Mouse (Mus musculus) spleen, adult 18-20 months (tissue): ENCODE measurements around the gene Dpysl5.

Experiments
- DNase-seq, 2 experiments: peaks; one replicate each; pipeline ENCODE4 v3.0.0; 2022; ENCODE audit warnings: mixed read lengths in 2 of 2

The Dpysl5 gene

DNA sequence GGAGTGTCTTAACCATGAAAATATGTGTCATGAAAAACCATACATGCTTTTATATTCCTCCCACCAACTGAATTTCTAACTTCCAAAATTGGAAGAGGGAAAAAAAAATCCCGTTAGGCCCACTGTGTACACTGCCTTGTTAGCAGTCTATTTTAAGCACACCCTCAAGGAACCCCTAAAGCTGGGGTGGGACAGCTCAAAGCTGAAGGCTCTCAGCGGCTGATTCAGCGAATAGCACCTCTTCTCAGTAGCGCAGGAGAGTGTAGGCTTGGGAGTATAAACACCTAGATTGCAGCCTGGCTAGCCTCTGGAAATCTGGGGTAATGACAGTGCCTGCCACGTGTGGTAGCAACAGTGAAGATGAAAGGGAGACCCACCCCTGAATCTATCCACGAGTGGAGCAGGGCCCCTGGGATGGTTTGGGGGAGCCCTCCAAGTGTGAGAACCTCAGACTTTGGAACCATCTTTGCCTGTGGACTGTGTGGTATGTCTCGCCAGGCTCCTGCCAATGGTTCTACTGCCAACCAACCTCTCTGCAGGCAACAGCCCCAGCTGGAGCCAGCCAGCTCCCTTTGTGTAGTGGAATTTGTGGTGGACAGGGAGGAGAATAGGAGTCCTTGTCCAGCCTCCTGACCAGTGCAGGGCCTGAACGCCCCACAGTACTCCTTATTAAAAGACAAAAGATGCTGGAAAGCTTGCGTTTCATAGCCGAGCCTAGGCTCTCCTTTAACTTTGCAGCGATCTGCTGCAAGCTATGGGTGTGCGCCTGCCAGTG is 54.4 kb downstream of the Dpysl5 start:
- DNase-seq, result no peak

DNA sequence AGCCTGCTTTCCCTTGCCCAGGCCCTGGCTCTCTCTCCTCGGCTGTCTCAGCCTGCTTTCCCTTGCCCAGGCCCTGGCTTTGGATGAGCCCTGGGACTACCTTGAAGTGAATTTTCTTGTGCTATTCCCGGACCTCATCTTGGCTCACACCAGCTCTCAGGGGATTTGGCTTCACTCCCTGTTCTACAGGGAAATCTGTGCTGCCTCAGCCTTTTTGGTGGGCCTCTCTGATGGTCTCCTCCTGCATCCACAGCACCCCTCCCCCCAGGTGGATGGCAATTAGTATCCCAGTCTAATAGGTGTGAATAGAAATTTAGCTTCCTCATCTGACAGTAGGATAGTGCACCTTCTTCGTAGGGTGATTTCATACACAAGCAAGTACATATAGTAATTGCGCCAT is 56.7 kb downstream of the Dpysl5 start:
- DNase-seq, result no peak

DNA sequence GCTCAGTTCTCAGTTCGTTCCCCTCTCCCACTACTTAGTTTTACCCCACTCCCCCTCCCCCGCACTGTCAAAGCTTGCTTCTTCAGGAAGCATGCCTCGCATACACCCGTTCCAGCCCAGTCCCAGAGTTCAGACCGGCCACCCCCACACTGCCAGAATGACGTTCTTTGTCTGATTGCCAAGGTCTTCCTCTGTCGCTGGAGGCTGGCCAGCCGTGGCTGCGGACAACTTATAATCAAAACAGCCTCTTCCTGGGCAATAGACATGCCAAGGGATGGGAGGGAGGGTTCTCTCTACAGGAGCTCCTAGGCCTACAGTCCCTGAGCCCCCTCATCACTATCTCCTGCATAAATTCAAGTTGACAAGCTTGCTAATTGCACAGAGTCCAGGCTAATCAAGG is 57.2 kb downstream of the Dpysl5 start:
- DNase-seq, result peak in 1 of 2 experiments; percentile 9

DNA sequence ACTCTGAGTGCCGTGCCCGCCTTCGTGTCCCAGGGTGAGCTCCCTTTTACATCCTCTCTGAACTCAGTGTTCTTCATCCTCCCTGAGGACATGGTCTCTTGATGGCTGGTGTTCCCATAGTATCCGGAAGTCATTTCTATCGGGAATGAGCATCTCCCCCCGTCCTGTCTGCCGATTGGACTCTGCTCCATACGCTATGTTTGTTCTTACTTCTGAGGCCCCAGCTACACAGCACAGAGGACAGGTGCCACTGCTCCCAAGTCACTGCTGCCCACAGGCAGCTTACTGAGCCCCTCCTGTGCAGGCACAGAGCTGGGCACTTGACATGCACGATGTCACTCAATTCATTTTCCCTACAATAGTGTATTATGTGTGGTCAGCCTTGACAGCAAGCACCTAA is 57.7 kb downstream of the Dpysl5 start:
- DNase-seq, result no peak

DNA sequence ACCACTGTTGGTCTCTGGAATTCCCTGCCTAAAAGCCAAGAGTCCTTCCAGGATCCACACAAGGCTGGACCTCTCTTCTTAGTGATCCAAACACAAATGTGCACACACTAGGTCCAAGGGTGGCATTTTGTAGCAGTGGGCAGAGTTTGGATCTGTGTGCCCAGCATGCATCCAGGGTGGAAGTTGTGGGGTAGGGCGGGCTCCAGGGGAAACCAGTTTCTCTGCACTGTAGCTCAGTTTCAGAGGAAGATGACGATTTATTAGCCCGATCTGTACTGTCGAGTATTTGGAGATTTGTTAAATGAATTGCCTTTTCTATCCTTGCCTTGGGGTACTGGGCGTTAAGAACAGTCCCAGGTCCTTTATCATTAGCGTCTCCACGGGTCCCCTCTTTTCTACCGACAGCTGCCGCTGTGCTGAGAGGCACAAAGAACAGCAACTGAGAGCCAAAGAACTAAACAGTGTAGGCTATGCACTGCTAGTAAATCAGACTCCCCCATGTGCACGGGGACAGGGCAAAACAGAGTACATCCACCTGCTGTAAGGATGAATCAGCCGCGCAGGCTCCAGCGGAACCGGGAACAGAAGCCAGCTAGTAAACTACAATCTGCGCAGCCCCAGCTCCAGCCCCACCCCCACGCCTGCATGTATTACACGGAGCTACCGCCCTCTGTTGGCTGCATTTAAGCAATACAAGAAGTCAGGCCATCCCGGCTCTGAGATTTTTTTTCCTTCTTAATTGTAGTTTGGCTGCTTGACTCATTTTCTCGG is 63.4 kb downstream of the Dpysl5 start:
- DNase-seq, result peak; percentile 60 to 78

DNA sequence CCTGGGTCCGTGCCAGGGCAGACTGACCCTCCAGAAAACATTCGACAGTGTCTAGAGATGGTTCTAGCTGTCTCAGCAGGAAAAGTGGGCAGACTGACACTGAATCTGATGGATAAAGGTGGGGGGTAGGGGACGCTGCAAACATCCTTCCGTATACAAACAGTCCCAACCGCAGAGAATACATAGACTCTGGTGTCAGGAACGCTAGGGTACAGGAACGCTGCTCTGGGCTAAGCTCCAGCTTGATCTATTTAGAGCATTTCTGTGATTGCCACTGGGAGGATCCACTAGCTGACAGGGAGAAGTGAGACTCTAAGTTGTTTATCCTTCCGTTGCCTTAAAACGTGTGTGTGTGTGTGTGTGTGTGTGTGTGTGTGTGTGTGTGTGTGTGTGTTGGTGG is 69.3 kb downstream of the Dpysl5 start:
- no peak for DNase-seq

DNA sequence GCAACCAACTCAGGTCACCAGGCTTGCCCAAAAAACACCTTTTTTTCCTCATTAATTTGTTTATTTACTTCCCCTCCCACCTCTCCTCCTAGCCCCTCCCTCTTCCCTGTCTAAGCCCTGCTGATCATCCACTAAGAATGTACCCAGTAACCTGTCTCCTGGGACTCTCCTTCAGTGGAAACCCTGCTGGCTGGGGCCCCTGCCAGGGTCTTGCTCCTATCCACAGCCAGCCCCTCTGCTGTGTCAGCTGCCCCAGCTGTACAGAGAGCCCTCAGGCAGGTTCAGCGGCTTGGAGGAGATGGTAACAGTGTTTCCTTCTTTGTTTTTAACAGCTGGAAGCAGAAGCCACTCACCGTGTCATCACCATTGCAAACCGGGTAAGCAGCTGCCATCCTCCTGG is 69.8 kb downstream of the Dpysl5 start:
- DNase-seq, result no peak

DNA sequence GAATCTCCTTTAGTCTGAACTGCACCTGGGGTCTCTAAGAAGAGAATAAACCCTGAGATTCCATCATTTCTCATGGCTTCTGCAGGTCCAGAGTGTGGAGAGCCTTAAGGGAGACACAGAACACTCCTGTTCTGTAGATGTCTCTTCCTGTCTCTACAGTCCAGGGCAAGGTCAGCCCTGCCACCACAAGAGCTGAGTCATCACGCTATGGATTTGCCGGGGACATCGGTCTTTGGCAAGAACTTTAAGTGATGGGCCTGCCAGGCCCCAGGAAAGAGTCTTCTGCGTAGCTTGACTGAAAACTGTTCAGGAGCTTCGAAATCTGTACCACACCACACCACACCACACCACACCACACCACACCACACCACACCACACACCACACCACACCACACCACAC is 76.0 kb downstream of the Dpysl5 start:
- DNase-seq, result no peak

DNA sequence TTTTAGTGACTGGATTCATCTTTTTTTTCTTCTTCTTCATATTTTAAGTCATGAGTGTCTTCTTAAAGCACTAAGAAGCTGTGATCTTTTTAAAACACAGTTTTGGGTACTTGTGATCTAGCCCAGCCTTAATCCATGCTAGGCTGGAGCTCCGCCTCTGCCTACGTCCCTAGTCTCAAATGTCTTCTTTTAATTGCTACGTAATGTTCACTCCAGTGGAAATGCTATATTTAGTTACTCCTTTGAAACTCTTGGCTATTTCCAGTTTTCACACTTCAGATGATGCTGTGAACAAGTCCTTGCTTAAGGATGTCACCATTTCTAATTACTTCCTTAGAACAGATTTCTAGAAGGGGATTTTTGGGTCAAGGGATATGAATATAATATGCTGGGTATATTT is 78.7 kb downstream of the Dpysl5 start:
- no peak for DNase-seq

DNA sequence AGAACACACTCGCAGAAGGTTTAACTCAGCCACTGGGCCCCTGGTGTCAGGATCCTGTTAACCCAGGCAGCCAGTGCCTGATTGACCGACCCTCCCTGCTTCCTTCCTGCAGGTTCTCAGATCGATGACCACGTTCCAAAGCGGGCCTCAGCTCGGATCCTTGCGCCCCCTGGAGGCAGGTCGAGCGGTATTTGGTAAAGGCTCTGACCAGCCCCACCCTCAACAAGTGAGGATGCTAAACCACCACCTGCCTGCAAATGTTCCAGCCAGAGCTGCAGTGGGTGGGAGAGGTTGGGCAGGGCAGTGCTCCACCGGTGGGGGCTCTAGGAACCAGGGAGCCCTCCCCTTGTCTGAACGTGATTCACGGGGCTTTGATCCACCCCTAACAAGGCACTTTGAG is 84.8 kb downstream of the Dpysl5 start:
- DNase-seq, result peak; percentile 54 to 77

DNA sequence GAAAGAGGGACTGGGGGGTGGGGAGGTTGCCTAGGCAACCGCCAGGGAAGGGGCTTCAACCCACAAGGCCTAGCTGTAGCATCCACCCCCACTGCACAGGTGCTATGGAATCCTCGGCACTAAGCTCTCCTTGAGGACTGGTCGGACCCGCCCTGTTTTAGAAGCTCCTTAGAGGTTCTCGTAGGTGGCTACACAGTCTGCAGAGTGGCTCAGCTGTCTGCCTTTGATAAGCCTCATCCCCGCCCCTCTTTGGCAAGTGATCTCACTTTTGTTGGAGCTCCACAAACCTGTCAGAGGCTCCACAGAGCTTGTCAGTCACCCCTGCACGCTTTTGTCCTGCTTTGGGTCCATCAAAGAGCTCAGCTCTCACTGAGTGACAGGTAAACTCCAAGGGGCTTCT is 86.1 kb downstream of the Dpysl5 start:
- no peak for DNase-seq

DNA sequence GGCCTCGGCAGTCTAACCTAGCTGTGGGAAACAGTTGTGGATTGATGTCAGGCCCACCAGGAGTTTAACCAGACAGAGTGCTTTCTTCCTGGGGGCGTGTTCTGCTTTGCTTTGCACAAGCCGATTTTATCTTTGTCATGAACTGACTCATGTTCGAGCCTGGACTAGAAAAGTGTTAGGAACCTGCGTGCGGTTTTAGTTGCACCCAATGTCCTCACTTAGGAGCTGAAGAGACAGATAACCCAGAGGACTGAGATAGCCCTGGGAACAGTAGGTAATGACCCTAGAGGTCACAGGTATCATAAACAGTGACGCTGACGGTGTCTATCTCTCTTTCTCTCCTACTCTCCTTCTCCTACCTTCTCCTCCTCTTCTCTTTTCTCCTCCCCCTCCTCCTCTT is 86.6 kb downstream of the Dpysl5 start:
- no peak for DNase-seq

DNA sequence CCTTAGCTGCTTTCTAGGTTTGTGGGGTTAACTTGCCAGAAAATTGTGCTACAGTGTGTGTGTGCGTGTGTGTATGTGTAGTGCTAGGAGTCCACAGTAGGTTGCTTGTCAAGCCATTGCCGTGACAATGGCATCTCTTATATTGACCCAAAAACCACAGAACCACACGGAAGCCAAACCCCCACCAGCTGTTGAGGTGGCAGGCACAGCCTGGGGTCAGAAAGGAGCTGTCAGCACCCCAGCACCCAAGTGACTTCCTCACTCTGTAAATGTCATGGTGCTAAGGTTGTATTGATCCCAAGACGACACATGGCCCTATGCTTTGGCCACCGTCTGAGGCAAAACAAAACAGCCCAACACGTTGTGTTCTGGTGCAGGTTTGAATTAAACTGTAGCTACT is 87.6 kb downstream of the Dpysl5 start:
- no peak for DNase-seq

DNA sequence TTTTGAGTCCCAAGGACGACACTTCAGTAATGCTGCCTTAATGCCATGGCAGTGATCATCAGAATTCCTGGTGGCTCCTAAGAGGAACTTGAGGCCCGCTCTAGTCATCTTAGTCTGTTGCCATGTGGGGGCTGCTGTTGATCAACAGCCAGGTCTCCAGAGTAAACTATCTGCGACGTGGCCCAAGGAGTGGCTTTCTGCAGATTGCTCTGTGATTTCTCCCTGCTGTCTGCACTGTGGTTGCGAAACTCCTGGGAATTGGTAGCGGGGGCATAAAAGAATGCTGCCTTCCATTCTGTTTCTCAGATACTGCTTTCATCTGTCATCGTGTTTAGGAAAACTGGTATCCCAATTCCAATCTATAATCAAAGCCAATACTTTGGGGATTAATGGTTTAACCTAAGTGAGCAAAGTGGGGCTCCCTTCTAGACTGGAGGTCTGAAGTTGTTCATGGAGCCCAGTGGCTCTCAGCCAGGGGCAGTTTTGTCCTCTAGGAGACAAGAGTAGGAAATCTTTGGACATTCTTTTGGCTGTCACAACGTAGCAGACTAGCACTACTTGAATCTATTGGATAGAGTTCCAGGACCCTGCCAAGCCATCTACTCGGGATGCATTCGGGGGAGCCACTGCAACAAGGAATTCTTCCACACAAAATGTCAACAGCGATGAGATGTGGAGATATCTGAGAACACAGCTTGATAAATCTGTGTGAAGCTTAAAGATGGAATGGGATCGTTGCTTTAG is 91.5 kb downstream of the Dpysl5 start:
- DNase-seq, result no peak

DNA sequence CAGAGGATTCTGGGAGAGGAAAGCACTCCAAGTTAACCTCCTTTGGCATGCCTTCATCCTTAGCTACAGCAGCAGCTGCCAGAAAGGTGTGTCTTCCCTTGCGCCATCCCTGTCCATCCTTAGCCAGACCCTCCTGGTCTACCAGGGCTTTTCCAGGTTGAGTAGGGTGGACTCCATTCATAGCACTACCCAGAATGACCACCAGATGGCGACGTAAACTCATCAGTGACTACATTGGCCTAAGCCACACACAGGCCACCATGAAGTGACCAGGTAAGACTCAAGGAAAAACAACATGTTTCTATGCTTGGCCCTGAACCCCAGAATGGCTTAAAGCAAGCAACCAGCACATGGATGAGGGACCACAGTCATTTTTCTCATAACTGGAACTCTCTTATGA is 94.7 kb downstream of the Dpysl5 start:
- peak; percentile 49 to 85 for DNase-seq

DNA sequence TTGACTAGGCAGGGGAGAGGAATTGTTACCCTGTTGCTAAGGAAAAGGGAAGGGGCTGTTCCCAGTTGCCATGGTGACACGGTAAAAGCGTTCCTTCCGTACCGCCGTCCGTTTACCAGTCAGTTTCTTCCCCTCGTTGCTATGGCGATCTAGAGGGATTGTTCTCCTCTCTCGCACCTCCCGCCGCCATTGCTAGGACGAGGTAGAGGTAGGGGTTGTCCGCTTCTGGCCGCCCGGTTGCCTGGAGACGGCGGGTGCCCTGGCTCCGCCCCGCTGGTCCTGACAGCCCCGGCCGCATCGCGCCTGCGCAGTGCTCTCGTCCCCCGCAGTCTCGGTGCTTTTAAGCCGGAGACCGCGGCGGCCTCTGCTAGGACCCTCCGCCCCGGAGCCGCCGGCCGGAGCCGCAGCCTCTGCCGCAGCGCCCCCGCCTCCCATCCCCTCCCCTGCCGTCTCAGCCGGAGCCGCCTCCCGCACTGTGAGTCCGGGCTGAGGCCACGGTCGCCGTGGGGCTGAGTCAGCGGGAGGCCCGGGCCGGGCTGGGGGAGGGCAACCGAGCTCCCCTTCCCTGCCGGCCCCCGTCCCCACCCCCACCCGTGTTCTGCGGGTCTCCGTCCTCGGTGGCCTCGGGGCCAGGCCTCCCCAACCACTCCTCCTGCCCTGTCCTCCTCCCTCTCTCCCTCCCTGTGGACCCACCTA is 103.2 kb downstream of the Dpysl5 start, which contains the start of gene Mapre3:
Gene Mapre3, plus strand, starts transcription at position 218 of the 696 bp plus-strand sequence.
- peak; percentile 82 to 90 for DNase-seq

DNA sequence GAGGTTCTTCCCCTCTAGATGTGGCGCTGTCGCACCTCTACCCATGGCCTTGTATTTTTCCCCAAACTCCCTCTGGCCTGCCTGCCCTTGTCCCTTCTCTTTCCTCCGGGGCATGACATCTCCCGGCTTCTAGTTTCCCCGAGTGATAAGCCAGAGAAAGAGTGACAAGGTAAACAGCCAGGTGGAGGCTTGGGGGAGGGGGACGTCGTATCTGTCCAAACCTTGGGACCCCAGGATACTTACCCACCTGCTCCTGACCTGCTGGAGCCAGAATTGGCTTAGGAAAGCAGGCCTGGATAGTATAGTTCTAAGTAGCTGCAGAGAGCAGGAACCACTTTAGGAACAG is 103.7 kb downstream of the Dpysl5 start:
- DNase-seq, result no peak

DNA sequence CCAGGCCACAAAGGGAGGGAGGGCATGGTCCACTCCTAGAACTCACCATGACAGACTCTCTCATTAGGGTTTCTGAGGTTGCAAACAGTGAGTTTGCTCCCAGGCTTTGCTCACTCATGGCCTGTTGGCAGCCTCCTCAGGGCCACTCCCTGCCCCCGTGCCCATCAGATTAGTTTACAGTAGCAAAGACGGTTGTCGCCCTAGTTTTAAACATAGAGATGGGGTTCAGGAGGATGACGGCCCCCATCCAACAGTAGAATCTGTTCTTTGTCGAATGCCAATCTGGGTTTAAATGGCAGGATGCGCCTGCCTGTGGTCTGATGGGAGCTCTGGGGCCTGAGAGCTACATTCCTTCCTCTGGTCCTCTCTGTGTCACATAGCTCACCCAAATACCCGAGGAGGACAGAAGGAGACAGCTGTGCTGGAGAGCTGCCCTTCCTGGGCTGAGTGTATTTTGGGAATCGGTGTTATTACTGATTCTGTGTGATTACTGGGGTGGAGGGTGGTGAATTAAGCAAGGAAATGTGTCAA is 105.0 kb downstream of the Dpysl5 start:
- no peak for DNase-seq

DNA sequence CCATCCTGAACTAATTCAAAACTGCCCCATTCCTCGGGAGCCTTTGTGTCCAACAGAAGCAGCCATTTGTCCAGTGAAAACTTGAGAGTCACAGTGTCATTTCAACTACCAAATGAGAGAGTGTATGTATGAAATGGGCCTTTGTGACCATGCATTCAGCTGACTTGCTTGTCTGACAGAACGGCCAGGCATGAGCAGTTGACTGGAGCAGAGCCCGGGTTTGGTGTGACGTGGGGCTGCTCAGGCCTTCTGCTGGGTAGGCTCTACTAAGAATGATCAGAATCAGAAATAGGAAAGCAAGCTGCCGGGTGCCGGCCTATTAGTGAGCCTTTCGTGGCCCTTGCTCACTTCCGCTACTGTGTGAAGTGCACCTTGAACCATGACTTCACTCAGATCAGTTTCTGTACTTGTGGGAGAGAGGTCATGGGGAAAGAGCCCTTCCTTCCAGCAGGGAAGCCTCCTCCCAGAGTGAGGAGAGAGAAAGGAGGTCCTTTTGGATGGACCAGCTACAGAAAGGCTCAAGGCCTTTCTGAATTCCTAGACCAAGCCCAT is 107.5 kb downstream of the Dpysl5 start:
- no peak for DNase-seq

DNA sequence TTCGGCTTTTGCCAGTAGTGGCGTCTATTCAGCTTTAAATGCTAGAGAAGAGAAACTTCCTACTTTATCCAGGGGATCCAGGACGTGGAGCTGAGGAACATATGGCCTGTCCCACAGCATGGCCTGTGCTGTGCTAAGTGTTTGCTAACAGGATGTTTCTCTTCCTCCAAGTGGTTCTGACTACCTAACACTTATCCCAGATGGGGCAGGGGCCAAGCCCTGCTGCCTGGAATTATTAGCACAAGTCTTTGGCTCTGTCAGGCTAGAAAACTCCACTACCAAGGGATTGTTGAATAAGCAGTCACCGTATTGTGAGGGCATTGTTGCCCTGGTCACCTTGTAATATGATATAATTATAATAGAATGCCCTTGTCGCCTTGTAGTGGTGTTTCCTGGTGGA is 111.3 kb downstream of the Dpysl5 start:
- DNase-seq, result no peak

DNA sequence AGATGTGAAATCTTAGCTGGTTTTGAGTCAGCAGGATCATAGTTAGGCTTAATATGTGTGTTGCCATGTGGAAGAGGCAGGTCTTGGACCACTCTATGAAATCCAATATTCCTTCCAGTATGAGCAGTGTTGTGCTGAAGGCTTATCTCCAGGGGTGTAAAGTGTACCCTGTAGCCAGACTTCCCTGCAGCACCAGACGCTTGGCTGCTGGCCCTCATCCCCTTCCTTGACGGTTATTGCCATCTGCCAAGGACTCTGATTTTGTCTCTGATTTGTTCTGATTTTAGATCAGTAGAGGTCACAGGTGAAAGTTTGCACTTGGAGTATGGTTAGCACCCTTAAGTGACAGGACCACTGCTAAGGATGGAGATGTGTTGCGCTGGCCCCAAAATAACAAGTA is 111.7 kb downstream of the Dpysl5 start:
- DNase-seq, result no peak
